ENCODE assay signal across 21 mouse cellular contexts in the genomic region with DNA sequence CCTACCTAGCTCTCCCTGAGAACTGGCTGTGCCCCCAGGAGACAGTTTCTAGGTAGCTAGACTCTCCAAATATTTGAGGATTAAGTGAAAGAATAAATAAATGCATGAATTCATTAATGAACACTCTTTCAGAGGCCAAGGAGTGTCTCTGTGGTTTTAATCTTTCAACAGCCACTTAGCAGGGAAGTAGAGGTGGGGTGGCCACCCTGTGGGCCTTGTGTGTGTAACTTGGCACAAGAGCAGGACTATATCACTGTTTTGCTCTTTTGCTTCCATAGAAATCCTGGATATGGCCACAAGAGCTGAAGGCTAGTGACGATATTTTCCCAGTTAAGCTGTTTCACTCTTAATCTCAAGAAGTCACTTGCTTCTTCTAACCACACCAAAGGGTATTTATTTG.
"Had no signal": no experiment of that assay in that cellular context is flagged by ENCODE, and none has a peak within 500 bp of the region (broad histone marks: within the 10 kb centered on the region; RNA-seq: fewer than 3 reads in every experiment).

No protein-coding gene starts in this region.

- H3K4me3 ChIP-seq: layer of hippocampus, adult 2 months; left cerebral cortex, adult 2 months; limb, embryonic 10.5 days; limb, embryonic 13.5 days; liver, embryonic 12.5 days; liver, embryonic 15.5 days; stomach, embryonic 15.5 days had no signal

- H3K27me3 ChIP-seq: limb, embryonic 13.5 days; liver, embryonic 12.5 days; liver, embryonic 15.5 days; stomach, embryonic 15.5 days had no signal

- H3K36me3 ChIP-seq: limb, embryonic 10.5 days; limb, embryonic 13.5 days; liver, embryonic 12.5 days; liver, embryonic 15.5 days; stomach, embryonic 15.5 days had no signal

- H3K27ac ChIP-seq: hindbrain, postnatal 0 days; kidney, postnatal 0 days; layer of hippocampus, adult 2 months; left cerebral cortex, adult 2 months; limb, embryonic 10.5 days; limb, embryonic 13.5 days; liver, embryonic 12.5 days; liver, embryonic 15.5 days; stomach, embryonic 15.5 days had no signal

- H3K4me1 ChIP-seq: limb, embryonic 10.5 days; limb, embryonic 13.5 days; liver, embryonic 12.5 days; liver, embryonic 15.5 days; stomach, embryonic 15.5 days had no signal

- DNase-seq: kidney, adult 18-20 months; kidney, postnatal 25 days; layer of hippocampus, adult 9-11 months; liver; midbrain, embryonic 14.5 days; right cerebral cortex, postnatal 4 days; thymus, adult 2 months; thymus, postnatal 14 days; thymus, postnatal 4 days had no signal

- ATAC-seq: hindbrain, postnatal 0 days; inflammation-experienced regulatory T-cells, adult 6 months; intestine, embryonic 16.5 days; liver, embryonic 12.5 days had no signal

- H3K9ac ChIP-seq: limb, embryonic 13.5 days; liver, embryonic 12.5 days; liver, embryonic 15.5 days; stomach, embryonic 15.5 days had no signal

- H3K9me3 ChIP-seq: limb, embryonic 10.5 days; limb, embryonic 13.5 days; liver, embryonic 12.5 days; liver, embryonic 15.5 days; stomach, embryonic 15.5 days had no signal

- H3K4me2 ChIP-seq: limb, embryonic 13.5 days; liver, embryonic 12.5 days; liver, embryonic 15.5 days; midbrain, embryonic 11.5 days; stomach, embryonic 15.5 days had no signal
